Mouse (Mus musculus): Measurements from ENCODE around the gene Rab1a. TPM values are rescaled to one million over a fixed set of nuclear protein-coding genes. Genes with fewer than 3 reads are reported as not detected.

Rab1a gene
- polyA plus RNA-seq, 1 experiment from 2014 or later, result 264 TPM

- peaks cover 68% of the 10 kb centered on the region for H3K36me3 ChIP-seq
- whole genome bisulfite sequencing, result 82% methylated on average over 9 of the region's 9 CpGs
- no peaks in the 10 kb centered on the region for H3K27me3 ChIP-seq
These were observed 38.1 kb downstream of the Rab1a start for GRCm38 (mm10) chr11:20239279-20239861.

GRCm38 (mm10) chr11:20240331-20240730, 39.1 kb downstream of the Rab1a start:
- Histone ChIP-seq H3K4me2 (replicated peaks) (no peak overlapping the region), H3K9ac (no peak overlapping the region), H3K4me3 (replicated peaks) (no peak overlapping the region), H3K36me3 (peaks cover 63% of the 10 kb centered on the region), H3K27ac (replicated peaks) (no peak overlapping the region), H3K27me3 (no peaks in the 10 kb centered on the region), H3K9me3 (replicated peaks) (no peaks in the 10 kb centered on the region), H3K4me1 (peaks cover 25% of the 10 kb centered on the region)
- no peak for ATAC-seq (ENCODE audit: insufficient number of reproducible peaks, low FRiP score, low TSS enrichment, low read depth)
- WGBS, result 72% methylated on average over 5 of the region's 5 CpGs

More at GRCm38 (mm10) chr11:20239279-20239861, 38.1 kb downstream of the Rab1a start:
- no peak overlapping the region for H3K27ac ChIP-seq (replicated peaks)
- peaks cover 17% of the 10 kb centered on the region for H3K4me1 ChIP-seq
- no peak for ATAC-seq (ENCODE audit: insufficient number of reproducible peaks, low FRiP score, low TSS enrichment, low read depth)
- no peak overlapping the region for H3K9ac ChIP-seq
- H3K4me2 ChIP-seq (replicated peaks), result no peak overlapping the region
- H3K4me3 ChIP-seq (replicated peaks), result no peak overlapping the region
- H3K9me3 ChIP-seq (replicated peaks), result no peaks in the 10 kb centered on the region

GRCm38 (mm10) chr11:20241311-20241710, 40.1 kb downstream of the Rab1a start:
- WGBS, result 94% methylated on average over 7 of the region's 7 CpGs
- ATAC-seq (ENCODE audit: insufficient number of reproducible peaks, low FRiP score, low TSS enrichment, low read depth), result no peak
- Histone ChIP-seq H3K36me3 (peaks cover 54% of the 10 kb centered on the region), H3K4me2 (replicated peaks) (no peak overlapping the region), H3K9ac (no peak overlapping the region), H3K9me3 (replicated peaks) (no peaks in the 10 kb centered on the region), H3K27ac (replicated peaks) (no peak overlapping the region), H3K4me1 (peaks cover 30% of the 10 kb centered on the region), H3K4me3 (replicated peaks) (no peak overlapping the region), H3K27me3 (no peaks in the 10 kb centered on the region)

- Histone ChIP-seq H3K36me3 (peaks cover 42% of the 10 kb centered on the region), H3K27ac (replicated peaks) (no peak overlapping the region), H3K9me3 (replicated peaks) (no peaks in the 10 kb centered on the region), H3K4me3 (replicated peaks) (no peak overlapping the region), H3K4me1 (peaks cover 42% of the 10 kb centered on the region), H3K9ac (no peak overlapping the region), H3K27me3 (no peaks in the 10 kb centered on the region), H3K4me2 (replicated peaks) (no peak overlapping the region)
- WGBS, result 74% methylated on average over 6 of the region's 6 CpGs
- ATAC-seq (ENCODE audit: insufficient number of reproducible peaks, low FRiP score, low TSS enrichment, low read depth), result no peak
These were observed 41.3 kb downstream of the Rab1a start for GRCm38 (mm10) chr11:20242366-20243056.

- Histone ChIP-seq H3K36me3 (peaks cover 38% of the 10 kb centered on the region), H3K27me3 (no peaks in the 10 kb centered on the region), H3K9ac (no peak overlapping the region), H3K27ac (replicated peaks) (0 out of 2 replicates have a peak overlapping the region, but pooled peaks have one; percentile 39), H3K9me3 (replicated peaks) (no peaks in the 10 kb centered on the region), H3K4me2 (replicated peaks) (no peak overlapping the region), H3K4me3 (replicated peaks) (no peak overlapping the region), H3K4me1 (peaks cover 49% of the 10 kb centered on the region)
- WGBS, result 22% methylated on average over 9 of the region's 9 CpGs
- no peak for ATAC-seq (ENCODE audit: insufficient number of reproducible peaks, low FRiP score, low TSS enrichment, low read depth)
These were observed 42.1 kb downstream of the Rab1a start for GRCm38 (mm10) chr11:20243214-20243913.

- H3K9me3 ChIP-seq (replicated peaks), result no peaks in the 10 kb centered on the region
- H3K4me2 ChIP-seq (replicated peaks), result no peak overlapping the region
- no peaks in the 10 kb centered on the region for H3K27me3 ChIP-seq
- peaks cover 25% of the 10 kb centered on the region for H3K36me3 ChIP-seq
- 73% methylated on average over 16 of the region's 16 CpGs for WGBS
- no peak overlapping the region for H3K4me3 ChIP-seq (replicated peaks)
- H3K4me1 ChIP-seq, result peaks cover 51% of the 10 kb centered on the region
- H3K27ac ChIP-seq (replicated peaks), result peak overlapping the region; percentile 39
- no peak overlapping the region for H3K9ac ChIP-seq
- ATAC-seq (ENCODE audit: insufficient number of reproducible peaks, low FRiP score, low TSS enrichment, low read depth), result no peak
These were observed 43.4 kb downstream of the Rab1a start for GRCm38 (mm10) chr11:20244336-20245290.

GRCm38 (mm10) chr11:20245316-20245715, 44.1 kb downstream of the Rab1a start:
- no peaks in the 10 kb centered on the region for H3K9me3 ChIP-seq (replicated peaks)
- H3K4me1 ChIP-seq, result peaks cover 51% of the 10 kb centered on the region
- H3K27ac ChIP-seq (replicated peaks), result no peak overlapping the region
- no peak overlapping the region for H3K4me3 ChIP-seq (replicated peaks)
- H3K4me2 ChIP-seq (replicated peaks), result no peak overlapping the region
- H3K36me3 ChIP-seq, result peaks cover 18% of the 10 kb centered on the region
- H3K27me3 ChIP-seq, result no peaks in the 10 kb centered on the region
- 80% methylated on average over 6 of the region's 6 CpGs for WGBS
- ATAC-seq (ENCODE audit: insufficient number of reproducible peaks, low FRiP score, low TSS enrichment, low read depth), result no peak
- no peak overlapping the region for H3K9ac ChIP-seq

- Histone ChIP-seq H3K4me1 (peaks cover 55% of the 10 kb centered on the region), H3K9ac (no peak overlapping the region), H3K27ac (replicated peaks) (no peak overlapping the region), H3K36me3 (0 out of 2 replicates have a peak, but pooled peaks cover 10% of the 10 kb centered on the region), H3K27me3 (no peaks in the 10 kb centered on the region), H3K9me3 (replicated peaks) (no peaks in the 10 kb centered on the region), H3K4me3 (replicated peaks) (no peak overlapping the region), H3K4me2 (replicated peaks) (no peak overlapping the region)
- no peak for ATAC-seq (ENCODE audit: insufficient number of reproducible peaks, low FRiP score, low TSS enrichment, low read depth)
- WGBS, result 62% methylated on average over 1 of the region's 1 CpGs
These were observed 45.4 kb downstream of the Rab1a start for GRCm38 (mm10) chr11:20246616-20247015.

GRCm38 (mm10) chr11:20247146-20247855, 46.1 kb downstream of the Rab1a start:
- no peaks in the 10 kb centered on the region for H3K9me3 ChIP-seq (replicated peaks)
- peaks cover 55% of the 10 kb centered on the region for H3K4me1 ChIP-seq
- H3K4me2 ChIP-seq (replicated peaks), result no peak overlapping the region
- WGBS, result 81% methylated on average over 8 of the region's 8 CpGs
- ATAC-seq (ENCODE audit: insufficient number of reproducible peaks, low FRiP score, low TSS enrichment, low read depth), result no peak
- no peak overlapping the region for H3K4me3 ChIP-seq (replicated peaks)
- H3K27ac ChIP-seq (replicated peaks), result no peak overlapping the region
- no peak overlapping the region for H3K9ac ChIP-seq
- no peaks in the 10 kb centered on the region for H3K27me3 ChIP-seq
- 0 out of 2 replicates have a peak, but pooled peaks cover 6% of the 10 kb centered on the region for H3K36me3 ChIP-seq

GRCm38 (mm10) chr11:20248277-20248676, 47.0 kb downstream of the Rab1a start:
- ATAC-seq (ENCODE audit: insufficient number of reproducible peaks, low FRiP score, low TSS enrichment, low read depth), result no peak
- Histone ChIP-seq H3K9me3 (replicated peaks) (no peaks in the 10 kb centered on the region), H3K27ac (replicated peaks) (peak overlapping the region; percentile 88), H3K4me1 (peaks cover 48% of the 10 kb centered on the region), H3K4me3 (replicated peaks) (peak overlapping the region; percentile 95), H3K27me3 (no peaks in the 10 kb centered on the region), H3K36me3 (0 out of 2 replicates have a peak, but pooled peaks cover 6% of the 10 kb centered on the region), H3K4me2 (replicated peaks) (peak overlapping the region; percentile 69), H3K9ac (peak overlapping the region; percentile 94; the same call in 1 of the 2 replicates)
- 6% methylated on average over 4 of the region's 4 CpGs for WGBS
